8 mouse cellular contexts compared by ENCODE assay signal in genomic region chr13:51868491-51869128, GRCm38 (mm10). TPM values are rescaled to one million over a fixed set of nuclear protein-coding genes. Genes with fewer than 3 reads are reported as not detected.
A peak's percentile ranks its signal among the peaks of the same experiment; 100 is the strongest.
DNase-seq lines count a peak whose midpoint lies in the region.

No protein-coding gene starts in this region.

- peak; percentile 57 to 87 for DNase-seq in adrenal gland, adult (ENCODE audit: inconsistent age in 2 of 2, low spot score in 1 of 2)
- DNase-seq in adrenal gland, postnatal 4 days (ENCODE audit: low spot score in 2 of 2): no peak
- DNase-seq in right cerebral cortex, adult 18-20 months: peak; percentile 42
- DNase-seq in right cerebral cortex, postnatal 25 days: no peak
- peak; percentile 60 for DNase-seq in heart, postnatal 4 days
- peak; percentile 93 for DNase-seq in skeletal muscle tissue, adult 2 months (ENCODE audit: low read depth, low spot score)
- DNase-seq in spleen, adult 12 weeks (ENCODE audit: low spot score): no peak
- no peak for DNase-seq in right cerebral cortex, postnatal 14 days

RNA-seq across cellular contexts. Expression of gene Gadd45g, which starts 22.1 kb away (rescaled TPM):
- total RNA-seq in adrenal gland, postnatal 4 days (2021): 10 to 100 TPM; 22.9 to 25.0 TPM
- 10 to 100 TPM; 23.8 to 29.4 TPM for total RNA-seq in heart, postnatal 4 days (2021)

Comparison
In these comparisons a context has a peak if more than half of its experiments do, and no peak if none do; other contexts are left out.
1. DNase-seq: peak in adrenal gland, adult (2 of 2), right cerebral cortex, adult 18-20 months (single experiment), heart, postnatal 4 days (single experiment) and skeletal muscle tissue, adult 2 months (single experiment); none in adrenal gland, postnatal 4 days (0 of 2), right cerebral cortex, postnatal 25 days (single experiment), spleen, adult 12 weeks (single experiment) and right cerebral cortex, postnatal 14 days (single experiment).